Mouse (Mus musculus): ENCODE results near the gene Sestd1. TPM values are rescaled to one million over a fixed set of nuclear protein-coding genes. Genes with fewer than 3 reads are reported as not detected.

Sestd1 gene
- total RNA-seq (2021): 10 to 100 TPM; 20.8 to 22.4 TPM

DNA sequence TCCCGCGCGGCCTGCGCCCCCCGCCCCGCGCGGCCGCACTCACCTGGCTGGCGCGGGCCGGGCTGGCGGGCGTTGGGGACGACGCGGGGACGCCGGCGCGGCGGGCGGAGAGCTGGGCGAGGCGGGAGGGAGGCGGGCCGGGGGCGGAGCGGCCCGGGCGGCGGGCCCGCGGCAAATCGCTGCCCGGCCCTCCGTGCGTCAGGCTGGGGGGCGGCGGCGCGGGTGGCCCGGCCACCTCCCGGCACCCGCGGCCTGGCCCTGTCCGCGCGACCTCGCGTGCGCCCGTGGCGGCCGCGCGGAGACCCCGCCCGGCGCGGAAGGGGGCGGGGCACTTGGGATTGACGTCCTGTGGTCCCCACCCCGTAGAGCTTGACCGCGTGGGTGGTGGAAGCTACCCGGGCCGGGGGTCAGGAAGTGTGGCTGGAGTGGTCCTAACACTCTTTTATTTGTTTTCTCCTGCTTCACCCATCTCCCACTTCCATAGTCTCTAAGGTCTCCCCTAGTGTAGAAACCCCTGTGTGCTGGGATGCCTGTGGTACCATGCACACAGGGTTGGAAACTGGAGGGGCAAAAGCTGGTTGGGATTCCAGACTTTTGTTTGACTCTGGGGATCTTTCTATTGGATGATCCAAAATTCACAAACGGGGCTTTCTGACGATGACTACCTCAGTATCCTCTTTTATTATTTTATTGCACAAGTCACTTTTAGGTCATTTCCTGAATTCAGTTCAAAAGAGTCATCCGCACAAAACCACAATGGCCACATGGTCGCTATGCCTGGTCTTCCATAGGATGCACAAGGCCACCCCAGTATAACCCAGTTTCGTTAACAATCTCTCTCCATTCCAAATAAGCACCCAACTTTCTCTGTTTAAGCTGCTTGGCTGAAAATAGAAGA is at the start of gene Sestd1:
TSS of gene Sestd1 (minus strand) at position 81 of the 898 bp plus-strand sequence.
- intact Hi-C loops (cut with DNase I): no loop called here
- DNase-seq: peak; percentile 78 to 81

DNA sequence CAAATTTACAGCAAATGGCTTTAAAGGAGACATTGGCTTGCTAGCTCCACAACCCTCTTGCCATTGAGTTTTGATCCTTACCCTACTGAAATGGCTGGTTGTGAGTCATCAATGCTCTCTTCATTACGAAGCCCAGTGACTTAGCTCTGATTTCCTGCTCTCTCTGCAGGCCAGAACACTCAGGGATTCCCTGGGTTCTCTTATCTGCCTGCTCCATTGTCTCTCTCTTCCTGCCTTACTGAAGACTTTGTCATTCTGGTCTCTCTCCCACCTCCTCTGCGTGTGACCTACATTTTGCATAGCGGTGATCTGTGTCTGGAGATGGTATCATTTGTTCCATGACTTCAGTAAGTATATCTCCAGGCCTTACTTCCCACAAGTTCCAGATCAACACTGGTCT is 46.9 kb upstream of the Sestd1 start:
- intact Hi-C loops (cut with DNase I): no loop called here

DNA sequence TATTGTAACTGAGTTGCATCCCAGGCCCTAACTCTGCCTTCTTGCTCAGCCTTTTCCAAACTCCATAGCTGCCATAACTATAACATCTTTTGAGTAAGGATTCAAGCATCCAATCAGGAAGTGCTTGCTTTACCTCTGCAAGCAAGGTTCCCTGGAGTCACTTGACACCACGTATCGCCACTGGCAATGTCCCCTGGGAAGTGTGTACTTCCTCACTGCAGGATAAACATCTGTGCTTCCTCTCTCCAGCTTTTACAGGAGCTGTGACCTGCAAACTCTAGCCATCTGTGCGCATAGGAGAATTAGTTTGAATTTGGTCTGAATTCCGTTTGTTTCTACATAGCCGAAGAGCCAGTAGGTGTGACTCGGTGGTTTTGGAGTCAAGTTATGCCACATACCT is 43.3 kb upstream of the Sestd1 start:
- intact Hi-C loops (cut with DNase I): no loop called here
- no peak for DNase-seq

More for the DNA sequence above, 46.9 kb upstream of the Sestd1 start:
- no peak for DNase-seq

DNA sequence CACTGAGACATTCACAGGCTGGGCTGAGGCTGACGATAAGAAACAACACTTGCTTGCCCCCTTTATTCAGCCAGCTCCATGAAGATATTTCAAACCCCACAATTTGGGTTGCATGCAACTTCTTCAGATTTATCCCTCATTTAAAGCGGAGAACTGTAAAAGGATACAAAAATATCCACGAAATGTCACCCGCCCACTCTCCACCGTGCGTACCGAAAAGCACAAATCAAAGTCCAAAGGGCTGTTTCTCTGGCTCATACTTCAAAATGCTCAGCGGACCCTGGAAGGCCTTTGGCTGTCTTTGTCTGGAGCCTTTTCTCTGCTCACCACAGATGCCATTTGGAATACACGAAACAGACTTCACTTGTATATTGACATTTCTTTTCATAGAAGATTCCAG is 42.8 kb upstream of the Sestd1 start:
- no peak for DNase-seq
- intact Hi-C loops (cut with DNase I): no loop called here

DNA sequence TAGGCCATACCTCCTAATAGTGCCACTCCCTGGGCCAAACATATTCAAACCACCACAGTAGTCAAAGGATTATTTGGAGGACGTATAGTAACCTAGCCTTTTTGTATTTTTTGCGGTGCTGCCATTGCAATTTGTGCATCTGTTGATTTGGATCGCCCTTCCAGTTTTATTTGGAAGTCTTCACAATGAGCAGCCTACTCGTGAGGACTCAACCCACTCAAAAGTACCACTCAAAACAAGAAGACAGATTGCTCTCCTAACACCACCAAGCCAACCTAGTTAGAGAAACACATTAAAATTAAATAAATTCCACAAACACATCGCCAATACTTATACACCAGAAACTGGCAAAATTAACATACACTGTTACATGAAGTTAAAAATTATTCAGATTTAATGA is 38.8 kb upstream of the Sestd1 start:
- intact Hi-C loops (cut with DNase I): no loop called here
- DNase-seq: no peak

DNA sequence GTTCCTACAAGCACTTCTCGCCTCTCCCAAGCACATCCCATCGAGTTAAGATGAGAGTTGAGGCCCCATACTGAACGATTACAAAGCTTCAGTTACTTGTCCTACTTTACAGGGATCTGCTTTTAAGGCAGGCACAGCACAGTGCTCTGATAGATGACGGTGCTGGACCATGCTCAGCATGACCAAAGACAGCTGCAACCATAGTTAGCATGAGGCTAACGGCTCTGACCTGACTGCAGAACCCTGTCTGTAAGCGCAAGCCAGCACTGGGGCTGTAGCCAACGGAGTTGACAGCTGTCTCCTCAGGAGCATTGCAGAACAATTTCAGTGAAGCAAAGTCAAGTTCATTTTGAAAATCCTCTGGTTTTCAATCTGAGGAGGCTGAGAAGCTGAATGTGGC is 36.6 kb upstream of the Sestd1 start:
- intact Hi-C loops (cut with DNase I): no loop called here
- DNase-seq: peak; percentile 56 to 63

DNA sequence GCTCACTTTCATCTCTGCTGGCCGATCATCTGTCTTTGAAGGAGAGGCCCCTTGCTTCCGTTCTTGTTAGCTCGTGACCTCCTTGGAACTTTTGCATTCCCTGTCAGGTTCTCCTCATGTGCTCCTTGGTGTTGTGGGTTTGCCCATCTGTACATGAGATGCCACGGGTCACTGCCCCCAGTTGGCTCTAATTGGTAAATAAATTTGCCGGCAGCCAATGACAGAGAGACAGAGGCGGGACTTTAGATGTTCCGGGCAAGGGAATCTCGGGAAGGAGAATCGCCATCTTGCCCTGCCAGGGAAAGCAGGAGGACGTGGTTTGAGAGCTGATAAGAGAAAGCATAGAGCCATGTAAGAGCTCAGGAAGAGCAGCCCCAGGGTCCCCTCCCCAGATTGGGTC is 33.5 kb upstream of the Sestd1 start:
- no peak for DNase-seq
- intact Hi-C loops (cut with DNase I): no loop called here

DNA sequence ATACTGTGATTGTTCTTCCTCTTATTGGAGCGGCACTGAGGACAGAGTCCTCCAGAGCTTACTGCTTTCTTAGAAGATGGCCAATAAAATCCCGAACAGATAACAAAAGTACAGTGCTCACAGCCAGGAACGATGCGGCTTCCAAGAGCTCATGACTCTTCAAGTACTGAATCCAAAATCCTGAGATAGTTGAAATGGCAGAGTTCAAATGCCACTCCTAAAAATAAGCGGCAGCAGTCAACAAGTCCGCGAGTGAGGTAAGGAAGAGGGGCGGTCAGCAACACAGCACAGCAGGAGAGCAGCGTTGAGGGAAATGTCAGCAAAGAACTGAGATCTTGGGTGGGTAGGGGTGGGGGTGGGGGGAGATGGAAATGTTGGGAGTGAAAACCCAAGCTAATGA is 32.2 kb upstream of the Sestd1 start:
- DNase-seq: peak; percentile 38 to 46
- intact Hi-C loops (cut with DNase I): no loop called here

DNA sequence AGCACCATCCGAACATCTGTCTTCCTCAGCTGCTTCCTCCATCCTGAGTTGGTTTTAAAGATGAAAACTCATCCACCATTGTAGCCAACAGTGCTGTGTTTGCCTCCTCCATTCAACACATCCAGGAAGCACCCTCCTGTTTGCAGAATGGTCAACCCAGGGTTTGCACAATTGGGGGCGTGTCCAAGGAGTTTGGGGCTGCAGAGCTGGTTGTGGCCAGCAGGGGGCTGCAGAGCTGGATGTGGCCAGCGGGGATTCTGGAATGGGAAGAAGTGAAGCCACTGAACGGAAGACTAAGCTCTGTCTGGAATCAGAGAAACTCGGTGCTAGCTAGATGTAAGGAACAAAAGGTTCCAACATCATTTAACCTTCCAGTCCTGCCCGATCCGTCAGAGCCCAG is 28.9 kb upstream of the Sestd1 start:
- intact Hi-C loops (cut with DNase I): loop anchor here (1.0 kb wide), 1 partner anchor 33 kb away; no protein-coding TSS in a partner anchor
- peak; percentile 66 to 75 for DNase-seq

DNA sequence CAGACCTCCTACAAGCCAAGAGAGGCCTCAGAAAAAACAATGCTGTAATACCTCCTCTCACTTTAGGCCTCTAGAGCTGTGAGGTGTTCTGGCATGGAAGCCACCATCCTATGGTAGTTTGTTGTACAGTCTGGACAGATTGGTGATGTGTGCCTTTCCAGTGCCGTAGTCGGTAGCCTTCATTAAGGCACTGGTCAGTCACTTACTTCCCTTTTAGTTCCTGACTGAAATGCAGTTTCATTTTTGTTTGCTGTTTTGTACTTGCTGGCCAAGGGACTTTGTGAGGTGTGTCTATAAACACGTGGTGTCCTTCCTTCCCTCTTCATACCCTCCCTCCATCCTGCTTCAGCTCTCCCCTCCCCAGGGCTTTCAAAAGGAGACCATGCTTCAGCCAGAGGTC is 24.1 kb upstream of the Sestd1 start:
- intact Hi-C loops (cut with DNase I): no loop called here
- DNase-seq: no peak

DNA sequence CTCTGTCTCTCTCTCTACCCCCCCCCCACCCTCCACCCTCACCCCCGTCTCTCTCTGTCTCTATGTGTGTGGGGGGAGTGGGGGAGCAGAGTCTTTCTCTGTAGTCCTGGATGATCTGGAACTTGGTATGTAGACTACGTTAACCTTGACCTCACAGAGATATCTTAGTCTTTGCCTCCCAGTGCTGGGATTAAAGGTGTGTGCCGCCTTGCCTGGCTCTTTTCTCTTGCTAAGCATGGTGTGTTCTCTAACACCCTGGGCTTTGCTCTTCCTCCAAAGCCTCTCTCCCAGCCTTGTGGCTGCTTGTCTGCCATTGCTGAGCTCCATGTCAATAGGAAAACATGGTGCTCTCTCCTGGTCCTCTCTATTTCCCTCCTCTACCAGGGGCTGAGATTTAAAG is 23.3 kb upstream of the Sestd1 start:
- no peak for DNase-seq
- intact Hi-C loops (cut with DNase I): no loop called here

DNA sequence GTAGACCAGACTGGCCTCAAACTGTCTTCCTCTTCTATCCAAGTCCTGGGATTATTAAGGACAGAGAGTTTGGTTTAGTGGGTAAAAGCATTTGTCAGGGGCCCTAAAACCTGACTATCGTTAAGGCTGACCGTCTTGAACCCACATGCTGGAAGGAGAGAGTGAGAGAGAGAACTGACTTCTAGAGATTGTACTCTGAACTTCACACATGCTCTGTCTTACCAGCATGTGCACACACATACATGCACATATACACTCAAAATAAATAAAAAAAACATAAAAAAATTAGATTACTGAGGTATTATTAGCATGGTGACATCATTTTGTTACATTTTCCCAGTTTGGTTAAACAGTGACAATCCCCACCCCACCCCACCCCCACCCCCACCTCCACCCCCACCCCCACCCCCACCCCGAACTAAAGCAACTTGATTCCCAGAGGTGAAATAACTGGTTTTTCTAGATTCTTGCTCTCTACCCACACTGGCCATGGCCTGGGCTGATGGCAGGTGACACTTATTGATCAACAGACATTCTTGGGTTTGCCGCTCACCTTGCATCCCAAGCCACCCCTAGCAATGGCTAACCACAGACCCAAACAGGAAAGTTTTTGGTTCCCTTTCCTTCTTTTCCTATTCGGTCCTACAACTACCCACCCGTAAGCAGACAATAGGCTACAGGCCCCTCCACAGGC is 22.4 kb upstream of the Sestd1 start:
- no peak for DNase-seq
- intact Hi-C loops (cut with DNase I): no loop called here

DNA sequence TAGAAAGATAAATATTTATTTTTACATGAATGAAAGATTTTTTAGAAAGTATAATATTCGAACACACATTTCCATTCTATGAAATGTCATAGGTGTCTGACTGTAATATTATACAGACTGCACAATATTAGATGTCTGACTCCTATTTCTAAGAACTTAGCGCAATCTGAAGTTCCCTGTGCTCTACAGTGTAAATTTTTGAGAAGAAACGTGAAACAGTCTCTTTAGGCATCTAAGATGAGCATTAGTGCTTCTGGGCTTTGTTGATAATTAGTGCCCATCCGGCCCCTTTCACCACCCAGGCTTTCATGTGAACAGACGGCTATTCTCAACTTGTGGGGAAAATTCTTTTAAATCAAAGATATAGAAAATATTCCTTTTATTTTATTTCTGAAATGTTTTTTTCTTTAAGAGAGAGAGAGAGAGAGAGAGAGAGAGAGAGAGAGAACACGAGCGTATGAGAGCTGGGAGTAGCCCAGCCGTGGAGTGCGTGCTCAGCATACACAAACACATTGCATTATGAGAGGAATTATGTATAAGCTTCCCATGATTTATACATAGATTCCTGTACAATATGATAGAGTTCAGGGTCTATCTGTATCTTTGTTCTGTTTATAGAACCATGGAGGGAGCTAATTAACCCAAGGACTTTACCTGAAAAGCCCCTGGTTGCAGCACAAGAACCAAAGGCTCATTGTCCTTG is 21.4 kb upstream of the Sestd1 start:
- intact Hi-C loops (cut with DNase I): no loop called here
- DNase-seq: no peak

DNA sequence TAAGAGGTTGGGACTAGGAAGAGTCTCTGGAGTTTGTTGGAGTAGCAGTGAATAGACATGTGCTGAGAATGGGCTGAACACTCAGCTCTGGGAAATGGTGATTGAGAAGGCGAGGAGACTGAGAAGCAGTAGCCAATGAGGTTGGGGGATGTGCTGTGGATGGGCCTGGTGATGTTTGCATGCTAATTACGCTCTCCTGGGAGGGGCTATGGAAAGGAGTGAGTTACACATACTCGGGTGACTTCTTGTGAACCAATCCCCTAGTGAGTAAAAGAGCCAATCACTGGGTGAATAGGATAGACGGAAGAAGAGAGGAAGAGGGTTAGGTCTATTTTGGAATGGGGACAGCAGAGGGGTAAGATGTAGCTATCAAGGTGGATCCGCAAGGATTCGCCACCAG is 9.3 kb upstream of the Sestd1 start:
- no peak for DNase-seq
- intact Hi-C loops (cut with DNase I): no loop called here

DNA sequence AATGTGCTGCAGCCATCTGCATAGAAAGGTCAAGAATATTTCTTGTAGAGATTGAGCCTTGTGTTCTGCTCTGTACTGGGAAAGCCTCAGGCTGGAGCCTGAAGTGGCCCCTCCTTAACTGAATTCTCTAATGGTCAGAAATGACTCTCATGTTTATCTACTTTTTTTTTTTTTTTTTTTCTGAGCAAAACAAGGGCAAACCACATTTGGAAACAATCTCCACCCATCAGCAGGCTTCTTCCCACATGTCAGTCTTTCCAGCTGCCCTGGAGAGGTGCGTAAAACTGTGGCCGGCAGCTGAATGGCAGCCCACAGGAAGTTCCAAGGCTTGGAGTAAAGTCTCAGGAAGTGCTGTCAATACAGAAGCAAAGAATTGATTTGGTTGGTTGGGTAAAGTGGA is 6.4 kb upstream of the Sestd1 start:
- no peak for DNase-seq
- intact Hi-C loops (cut with DNase I): no loop called here

DNA sequence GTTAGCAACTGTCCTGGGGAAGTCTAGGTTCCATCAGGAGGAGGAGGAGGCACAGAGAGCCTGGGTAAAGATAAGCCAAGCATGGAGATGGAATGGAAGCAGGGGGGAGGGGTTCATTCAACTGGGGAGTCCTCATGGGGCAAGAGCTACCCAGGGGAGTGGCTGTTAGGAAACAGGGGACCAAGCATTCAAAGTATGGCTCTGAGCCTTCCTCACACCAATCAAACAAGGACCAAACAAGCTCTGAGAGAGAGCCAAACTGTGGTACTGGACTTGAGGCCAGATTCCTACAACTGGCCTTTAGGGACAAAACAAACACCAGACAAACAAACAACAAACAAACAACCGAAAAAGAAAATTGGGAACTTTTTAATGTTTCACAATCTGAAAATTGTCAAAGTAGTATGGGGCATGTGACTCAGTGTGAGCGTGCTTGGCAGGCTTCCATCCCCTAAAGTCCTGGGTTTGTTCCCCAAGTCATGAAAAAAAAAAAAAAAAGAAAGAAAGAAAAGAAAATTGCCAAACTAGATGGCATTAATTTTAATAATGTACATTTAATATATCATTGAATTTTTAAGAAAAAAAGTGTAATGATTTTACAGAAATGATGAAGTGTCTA is 4.0 kb upstream of the Sestd1 start:
- DNase-seq: no peak
- intact Hi-C loops (cut with DNase I): no loop called here

DNA sequence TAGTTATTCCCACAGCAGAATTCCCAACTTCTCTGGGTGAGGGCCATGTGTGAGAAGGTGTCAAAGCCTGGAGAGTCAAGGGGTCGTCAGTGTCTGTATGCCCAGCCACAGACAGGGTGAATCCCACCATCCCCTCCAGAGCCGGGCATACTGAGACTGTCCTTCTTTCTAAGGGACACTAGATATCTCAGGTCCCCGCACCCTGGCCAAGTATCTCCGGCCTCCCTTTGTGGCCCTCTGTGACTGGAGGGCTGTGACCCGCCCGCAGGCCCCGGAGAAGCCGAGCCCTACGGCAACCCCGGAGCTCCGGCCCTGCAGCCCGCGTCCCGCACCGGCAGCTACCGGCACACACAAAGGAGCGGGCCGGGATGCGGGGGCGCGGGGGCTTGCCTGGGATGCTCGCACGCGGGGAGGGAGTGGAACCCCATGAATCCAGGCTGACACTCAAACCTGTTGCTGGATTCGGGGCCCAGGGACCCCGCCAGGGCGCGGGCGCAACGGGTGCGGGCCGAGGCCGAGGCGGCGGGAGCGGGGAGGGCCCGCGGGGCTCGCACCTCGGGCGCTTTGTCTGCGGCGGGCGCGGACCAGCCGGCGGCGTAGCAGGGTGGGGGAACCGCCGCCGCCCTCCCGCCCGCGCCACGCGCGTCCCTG is 406 bp downstream of the Sestd1 start:
- intact Hi-C loops (cut with DNase I): no loop called here
- DNase-seq: peak in 1 of 2 experiments; percentile 40

DNA sequence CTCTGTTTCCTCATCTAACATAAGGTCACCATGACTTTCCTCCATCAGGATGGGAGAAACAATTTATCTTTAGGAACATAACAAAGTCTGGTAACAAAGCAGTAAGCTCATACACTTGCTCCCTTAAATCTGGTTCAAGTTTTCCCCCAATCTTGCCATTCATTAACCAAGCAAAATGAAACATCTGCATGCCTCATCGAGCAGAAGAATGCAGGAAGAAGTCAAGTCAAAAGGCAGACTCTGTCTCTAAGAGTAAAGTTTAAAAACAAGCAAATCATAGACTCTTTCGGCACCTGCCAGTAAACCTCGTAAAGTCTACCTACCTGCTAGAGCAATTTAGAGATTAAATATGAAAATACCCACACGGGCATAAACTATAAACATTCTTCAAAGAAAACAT is 3.1 kb downstream of the Sestd1 start:
- intact Hi-C loops (cut with DNase I): no loop called here
- no peak for DNase-seq

DNA sequence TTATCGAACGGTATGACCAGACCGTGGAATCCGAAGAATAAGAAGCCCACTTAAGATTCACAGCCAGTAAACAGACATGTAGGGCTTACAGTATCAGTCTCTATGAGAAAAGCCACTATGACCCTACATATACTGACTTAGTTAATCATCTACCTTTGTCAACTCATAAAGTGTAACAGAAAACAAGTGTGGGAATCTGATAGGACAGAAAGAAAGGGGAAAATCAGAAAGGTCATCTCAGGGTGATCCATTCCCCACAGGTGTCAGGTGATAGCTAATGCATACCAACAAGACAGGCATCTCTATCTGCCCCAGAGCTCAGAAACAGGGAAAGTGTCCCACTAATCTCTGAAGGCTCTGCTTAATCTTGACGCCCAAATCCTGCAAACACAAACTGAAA is 4.5 kb downstream of the Sestd1 start:
- intact Hi-C loops (cut with DNase I): no loop called here
- no peak for DNase-seq

DNA sequence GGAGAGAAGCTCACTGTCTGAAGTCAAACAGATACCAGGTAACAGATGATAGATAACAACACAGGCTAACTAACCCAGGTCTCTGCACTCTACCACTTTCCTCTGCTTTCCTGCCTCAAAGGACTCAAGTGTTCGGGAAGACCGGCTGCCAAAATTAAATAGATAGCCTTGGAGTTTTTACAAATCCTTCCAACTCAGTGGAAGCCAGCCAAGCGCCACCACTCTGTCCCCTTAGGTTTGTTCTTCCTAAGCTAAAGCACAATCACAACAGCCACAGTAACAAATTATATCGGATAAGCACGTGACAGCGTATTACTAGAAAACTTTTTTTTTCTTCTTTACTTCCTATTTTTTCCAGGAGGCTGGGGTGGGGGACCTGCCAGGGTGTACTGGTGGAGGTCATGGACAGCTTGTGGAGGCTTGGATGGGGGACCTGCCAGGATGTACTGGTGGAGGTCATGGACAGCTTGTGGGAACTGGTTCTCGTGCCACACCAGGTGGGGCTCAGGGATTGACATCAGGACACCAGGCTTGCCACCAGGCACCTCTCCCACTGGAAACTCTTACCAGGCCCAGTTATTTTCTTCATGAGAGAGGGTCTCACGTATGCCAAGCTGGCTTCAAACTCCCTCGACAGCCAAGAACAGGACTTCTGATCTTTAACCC is 5.3 kb downstream of the Sestd1 start:
- intact Hi-C loops (cut with DNase I): no loop called here
- DNase-seq: no peak
